ENCODE assay signal across 15 mouse cellular contexts in the genomic region with DNA sequence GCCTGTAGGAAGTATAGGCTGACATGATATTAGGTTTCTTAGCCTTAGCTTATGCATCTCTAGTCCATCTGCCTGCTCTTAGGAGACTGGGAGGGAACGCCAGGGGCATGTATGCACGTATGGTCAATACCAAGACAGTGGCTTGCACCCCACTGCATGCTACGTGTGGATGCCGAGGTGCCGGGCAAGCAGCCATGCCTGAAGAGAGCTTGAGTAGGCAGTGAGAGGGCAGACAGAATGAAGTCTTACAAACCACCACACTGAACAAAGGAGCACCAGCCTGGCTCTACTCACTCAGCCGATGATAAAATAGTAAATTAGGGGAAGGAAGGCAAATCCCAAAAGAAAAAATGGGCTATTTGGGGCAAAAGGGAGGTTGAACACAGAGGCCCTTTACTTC.
DNase-seq lines count a peak whose midpoint lies in the region; ATAC-seq and TF ChIP-seq lines count a peak whose summit lies in the region.
"Had no signal": no experiment of that assay in that cellular context is flagged by ENCODE, and none has a peak within 500 bp of the region (broad histone marks: within the 10 kb centered on the region; RNA-seq: fewer than 3 reads in every experiment).

No protein-coding gene starts in this region.

- H3K36me3 ChIP-seq in forebrain, postnatal 0 days (ENCODE audit: insufficient read depth), result no peaks in the 10 kb centered on the region
- H3K36me3 ChIP-seq in kidney, embryonic 16.5 days (ENCODE audit: insufficient read depth, low read length), result no peaks in the 10 kb centered on the region
- H3K36me3 ChIP-seq: embryonic facial prominence, embryonic 13.5 days; hindbrain, embryonic 15.5 days; liver, embryonic 12.5 days had no signal

- no peak for TF ChIP-seq CTCF in forebrain, postnatal 0 days (IDR thresholded peaks at IDR 0.05; ENCODE audit: low read depth)

- WGBS in forebrain, postnatal 0 days, result 35% methylated on average over 6 of the region's 6 CpGs
- WGBS in kidney, embryonic 16.5 days, result 82% methylated on average over 6 of the region's 6 CpGs

- H3K27me3 ChIP-seq in forebrain, postnatal 0 days (ENCODE audit: insufficient read depth, low read length), result no peaks in the 10 kb centered on the region
- H3K27me3 ChIP-seq in kidney, embryonic 16.5 days (ENCODE audit: insufficient read depth, low read length), result no peaks in the 10 kb centered on the region
- H3K27me3 ChIP-seq: embryonic facial prominence, embryonic 13.5 days; hindbrain, embryonic 15.5 days; liver, embryonic 12.5 days had no signal

- peaks cover 6% of the 10 kb centered on the region for H3K4me1 ChIP-seq in forebrain, postnatal 0 days (ENCODE audit: insufficient read depth)
- peaks cover 15% of the 10 kb centered on the region for H3K4me1 ChIP-seq in kidney, embryonic 16.5 days (ENCODE audit: insufficient read depth, low read length)

- no peak overlapping the region for H3K4me3 ChIP-seq in forebrain, postnatal 0 days (ENCODE audit: low read depth, low read length)
- no peak overlapping the region for H3K4me3 ChIP-seq in kidney, embryonic 16.5 days (ENCODE audit: low read length)
- H3K4me3 ChIP-seq: embryonic facial prominence, embryonic 13.5 days; hindbrain, embryonic 15.5 days; layer of hippocampus, adult 2 months; liver, embryonic 12.5 days had no signal

- peak overlapping the region; percentile 17; the same call in 1 of the 2 replicates for H3K4me2 ChIP-seq in forebrain, postnatal 0 days (ENCODE audit: low read depth)
- H3K4me2 ChIP-seq in kidney, embryonic 16.5 days (replicated peaks; ENCODE audit: low read depth, low read length), result no peak overlapping the region
- H3K4me2 ChIP-seq: embryonic facial prominence, embryonic 13.5 days; hindbrain, embryonic 15.5 days; liver, embryonic 12.5 days had no signal

- peak; percentile 72 for ATAC-seq in forebrain, postnatal 0 days
- ATAC-seq in kidney, embryonic 16.5 days (ENCODE audit: low FRiP score, low TSS enrichment), result no peak
- ATAC-seq: liver, embryonic 12.5 days had no signal

- DNase-seq in cerebellum, postnatal 25 days, result peak; percentile 13 to 57
- DNase-seq in cerebellum, adult 11 months, result no peak
- peak; percentile 14 to 24 for DNase-seq in lung, adult 18-20 months
- DNase-seq in lung, postnatal 10 days, result no peak
- peak; percentile 48 for DNase-seq in forebrain, postnatal 0 days
- DNase-seq in right cerebral cortex, postnatal 10 days (ENCODE audit: low spot score in 2 of 2), result peak; percentile 39 to 53
- DNase-seq in B cell, adult 2 months, result no peak
- DNase-seq: kidney, adult 8-10 months; thymus, postnatal 36 days had no signal

- no peaks in the 10 kb centered on the region for H3K9me3 ChIP-seq in forebrain, postnatal 0 days (ENCODE audit: low read length)
- no peaks in the 10 kb centered on the region for H3K9me3 ChIP-seq in kidney, embryonic 16.5 days (ENCODE audit: low read length)
- H3K9me3 ChIP-seq: embryonic facial prominence, embryonic 13.5 days; hindbrain, embryonic 15.5 days; liver, embryonic 12.5 days had no signal

- peak overlapping the region; percentile 62; the same call in 1 of the 2 replicates for H3K27ac ChIP-seq in forebrain, postnatal 0 days (ENCODE audit: low read depth, low read length)
- no peak overlapping the region for H3K27ac ChIP-seq in kidney, embryonic 16.5 days (ENCODE audit: low read length)
- H3K27ac ChIP-seq: embryonic facial prominence, embryonic 13.5 days; hindbrain, embryonic 15.5 days; layer of hippocampus, adult 2 months; liver, embryonic 12.5 days; stomach, postnatal 0 days had no signal

- H3K9ac ChIP-seq in forebrain, postnatal 0 days, result peak overlapping the region; percentile 28; the same call in 1 of the 2 replicates
- no peak overlapping the region for H3K9ac ChIP-seq in kidney, embryonic 16.5 days (replicated peaks; ENCODE audit: low read length)
- H3K9ac ChIP-seq: embryonic facial prominence, embryonic 13.5 days; hindbrain, embryonic 15.5 days; liver, embryonic 12.5 days had no signal

Comparison
In these comparisons a context has a peak if more than half of its experiments do, and no peak if none do; other contexts are left out.
1. DNase-seq: peak in cerebellum, postnatal 25 days (2 of 2), lung, adult 18-20 months (2 of 2), forebrain, postnatal 0 days (single experiment) and right cerebral cortex, postnatal 10 days (2 of 2); none in cerebellum, adult 11 months (single experiment), lung, postnatal 10 days (single experiment) and B cell, adult 2 months (0 of 2).